Mouse (Mus musculus) frontal cortex, adult (tissue): Measurements from ENCODE around the gene Npcd.
A peak's percentile ranks its signal among the peaks of the same experiment; 100 is the strongest.

Experiments used
- ATAC-seq: cut with Nextera tagmentation; 2 replicates; pipeline ENCODE4 v1.9.2; 2017; ENCODE audit warnings: mild to moderate bottlenecking, moderate library complexity, mixed read lengths; ENCODE audit not compliant: low TSS enrichment

Npcd gene

GRCm38 (mm10) chr15:79741921-79742705 lies 91.9 kb downstream of the Npcd start, which contains the start of gene Sun2:
Sun2 (minus strand) TSS chr15:79742536.
- peak; percentile 87 for ATAC-seq

DNA sequence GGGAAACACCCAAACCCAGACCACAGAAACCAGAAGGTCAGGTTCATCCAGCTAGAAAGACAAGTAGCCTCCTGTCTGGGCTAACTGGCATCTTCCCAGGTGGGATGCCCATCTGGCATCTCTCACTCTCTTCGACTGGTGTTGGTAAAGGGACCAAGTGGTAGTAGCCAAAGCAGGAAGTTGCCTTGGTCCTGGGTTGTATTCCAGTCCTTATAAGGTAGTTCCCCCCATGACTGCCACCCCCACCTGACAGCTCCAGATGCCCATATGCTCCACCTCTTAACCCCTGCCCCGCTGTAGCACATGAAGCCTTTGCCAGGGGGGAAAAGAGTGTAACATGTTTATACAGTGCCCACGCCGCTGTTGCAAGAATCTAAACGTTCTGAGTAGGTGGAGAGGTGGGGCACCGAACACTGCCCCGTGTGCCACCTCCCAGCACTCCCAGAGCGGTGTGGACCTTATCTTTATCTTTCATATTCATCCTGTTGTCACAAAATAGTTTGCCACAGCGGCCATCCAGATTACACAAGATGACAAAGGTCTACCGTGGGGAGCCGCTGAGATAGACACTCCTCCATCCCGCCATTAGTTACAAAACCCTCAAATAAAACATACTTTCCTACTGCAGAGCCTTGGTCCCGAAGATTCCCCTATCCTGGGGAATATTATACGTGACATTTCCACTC lies 92.7 kb downstream of the Npcd start:
- no peak for ATAC-seq

- ATAC-seq: no peak
These were observed 93.3 kb downstream of the Npcd start for GRCm38 (mm10) chr15:79740739-79741138.
